Mouse (Mus musculus) heart, adult 8-10 months (tissue): ENCODE results near the gene 1700037H04Rik. TPM values are rescaled to one million over a fixed set of nuclear protein-coding genes. Genes with fewer than 3 reads are reported as not detected.

Experiments used
- DNase-seq: peaks from one replicate; pipeline ENCODE4 v3.0.0; 2022; ENCODE audit warnings: low spot score
- total RNA-seq, 4 experiments: library from RNA; stranded (reverse); gene quantifications; 2 replicates each; pipeline ENCODE4 v1.2.4; 2022

Gene 1700037H04Rik
- total RNA-seq = 10 to 100 TPM in 3 of 4 experiments, 1 to 10 TPM in 1; 9.7 to 12.1 (median 10.5) TPM

DNA sequence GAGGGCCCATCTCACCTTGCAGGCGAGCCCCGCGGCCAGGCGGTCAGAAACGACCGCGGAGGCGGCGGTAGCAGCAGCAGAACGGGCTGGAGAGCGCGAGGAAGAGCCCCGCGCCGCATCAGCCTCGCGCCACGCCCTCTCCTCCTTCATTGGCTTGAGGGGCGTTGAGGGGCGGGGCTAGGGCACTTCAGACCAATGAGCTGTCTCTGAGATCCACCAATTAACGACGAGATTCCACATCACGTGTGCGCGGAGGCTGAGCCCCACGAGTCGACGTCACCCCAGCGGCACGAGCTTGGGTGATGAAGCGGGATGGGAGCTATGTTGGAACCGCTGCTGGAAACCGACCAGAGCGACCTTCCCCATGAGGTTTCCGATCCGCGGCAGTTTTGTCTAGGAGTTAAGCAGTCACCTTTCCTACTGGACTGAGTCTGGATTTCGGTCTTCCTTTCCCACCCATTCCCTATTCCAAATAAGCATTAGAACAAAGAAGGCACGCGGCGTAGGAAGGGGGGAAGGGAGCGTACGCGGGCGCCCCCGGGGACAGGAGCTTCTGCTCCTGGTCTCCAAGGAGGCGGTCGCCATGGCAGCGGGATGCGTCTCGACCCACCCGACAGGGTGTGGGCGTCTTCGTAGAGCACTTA lies at the start of gene 1700037H04Rik:
TSS of gene 1700037H04Rik (minus strand) at position 144 of the 644 bp plus-strand sequence.
- DNase-seq = peak; percentile 95

DNA sequence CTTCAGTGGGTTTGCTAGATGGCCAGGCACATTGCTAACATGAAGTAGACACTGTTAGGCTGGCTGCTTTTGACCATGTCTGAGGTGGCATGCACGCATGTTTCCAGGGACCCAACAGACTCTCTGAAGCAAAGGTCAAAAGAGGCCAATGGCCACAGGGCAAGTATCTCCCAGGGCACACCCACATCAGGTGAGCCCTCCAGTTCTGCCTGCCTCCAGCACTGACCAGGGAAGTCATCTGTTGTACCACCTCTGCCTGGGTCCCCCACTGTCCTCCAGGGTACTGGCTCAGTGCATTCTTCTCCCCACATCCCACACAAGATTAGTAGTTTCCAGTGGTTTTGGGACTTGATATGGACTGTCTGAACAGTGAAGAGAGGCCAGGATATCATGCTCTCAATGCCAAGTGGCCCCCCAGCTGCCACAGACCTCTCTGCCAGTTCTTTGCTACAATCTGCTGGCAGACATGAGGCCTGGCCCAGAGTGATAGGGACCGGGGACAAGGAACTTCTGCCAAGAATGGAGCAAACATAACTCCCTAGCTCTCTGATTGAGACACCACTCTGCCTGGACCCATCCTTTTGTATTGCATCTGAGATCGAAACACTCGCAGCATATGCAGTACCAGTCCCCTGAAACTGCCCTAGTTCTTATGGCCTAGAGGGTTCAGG lies 49.4 kb upstream of the 1700037H04Rik start:
- DNase-seq = no peak

DNA sequence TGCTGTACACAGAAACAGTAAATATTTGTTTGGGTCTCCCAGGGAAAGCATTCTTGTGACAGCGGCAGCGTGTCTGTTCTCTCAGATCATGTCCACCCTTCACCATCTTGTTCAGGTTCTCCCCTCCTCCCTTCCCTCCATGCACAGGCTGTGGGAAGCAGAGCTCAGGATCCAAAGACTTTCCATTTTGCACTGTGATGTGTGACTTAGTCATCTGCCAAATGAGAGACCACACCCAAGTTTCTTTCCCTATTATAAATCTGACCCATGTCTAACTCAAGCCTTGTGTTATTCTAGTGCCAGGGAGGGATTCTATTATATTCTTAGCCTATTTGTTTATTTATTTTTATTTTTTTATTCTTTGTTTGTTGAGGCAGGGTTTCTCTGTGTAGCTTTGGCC lies 48.5 kb upstream of the 1700037H04Rik start:
- no peak for DNase-seq

DNA sequence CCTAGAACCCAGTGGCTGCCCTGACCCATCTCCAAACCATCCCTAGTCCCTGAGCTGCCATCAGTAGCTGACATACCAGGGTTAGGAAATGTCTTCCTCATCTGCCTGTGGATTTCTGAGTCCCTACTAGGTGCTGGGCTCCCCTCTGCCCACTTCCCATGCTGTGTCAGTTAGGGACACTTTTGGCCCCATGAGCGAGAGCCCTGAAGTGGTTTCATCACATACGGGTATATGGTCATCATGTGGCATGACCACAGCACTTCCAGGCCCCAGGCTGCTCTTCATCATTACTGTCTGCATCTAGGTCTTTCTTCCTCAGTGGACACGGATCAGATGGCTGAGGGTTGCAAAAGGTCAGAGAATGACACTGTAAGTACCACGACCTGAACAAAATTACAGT lies 46.9 kb upstream of the 1700037H04Rik start, which contains the start of gene Ap5s1:
TSS of gene Ap5s1 (plus strand) at position 301 of the 400 bp plus-strand sequence.
- DNase-seq = no peak

DNA sequence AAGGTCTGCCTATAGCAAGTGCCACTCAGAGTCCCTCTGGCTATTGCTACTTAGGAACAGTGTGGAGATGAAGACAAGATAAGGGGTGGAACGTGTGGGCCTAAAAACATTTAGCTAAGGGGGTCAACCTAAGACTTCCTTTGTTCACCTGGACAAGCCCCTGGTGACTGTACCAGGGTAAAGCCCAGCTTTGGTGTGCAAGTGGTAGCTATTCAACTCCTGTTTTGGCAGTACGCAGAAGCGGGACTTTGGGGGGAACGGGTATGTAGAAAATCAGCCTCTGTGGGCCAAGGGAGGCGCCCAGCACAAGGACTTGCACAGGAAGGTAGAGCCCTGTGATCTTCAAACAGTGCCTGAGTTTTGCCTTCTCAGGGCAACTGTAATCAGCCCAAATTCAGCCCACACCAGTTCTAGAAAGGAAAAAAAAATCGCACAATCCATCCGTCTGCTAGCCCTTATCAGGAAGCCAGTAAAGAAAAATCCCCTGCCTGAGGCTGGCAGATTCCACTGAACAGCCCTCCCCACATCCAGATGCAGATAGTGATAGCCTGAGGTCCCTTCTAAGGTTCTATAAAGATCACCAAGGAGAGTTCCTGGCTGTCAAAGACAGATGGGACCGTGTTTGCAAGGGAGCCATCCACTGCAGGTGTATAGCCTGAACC lies 45.8 kb upstream of the 1700037H04Rik start:
- no peak for DNase-seq

DNA sequence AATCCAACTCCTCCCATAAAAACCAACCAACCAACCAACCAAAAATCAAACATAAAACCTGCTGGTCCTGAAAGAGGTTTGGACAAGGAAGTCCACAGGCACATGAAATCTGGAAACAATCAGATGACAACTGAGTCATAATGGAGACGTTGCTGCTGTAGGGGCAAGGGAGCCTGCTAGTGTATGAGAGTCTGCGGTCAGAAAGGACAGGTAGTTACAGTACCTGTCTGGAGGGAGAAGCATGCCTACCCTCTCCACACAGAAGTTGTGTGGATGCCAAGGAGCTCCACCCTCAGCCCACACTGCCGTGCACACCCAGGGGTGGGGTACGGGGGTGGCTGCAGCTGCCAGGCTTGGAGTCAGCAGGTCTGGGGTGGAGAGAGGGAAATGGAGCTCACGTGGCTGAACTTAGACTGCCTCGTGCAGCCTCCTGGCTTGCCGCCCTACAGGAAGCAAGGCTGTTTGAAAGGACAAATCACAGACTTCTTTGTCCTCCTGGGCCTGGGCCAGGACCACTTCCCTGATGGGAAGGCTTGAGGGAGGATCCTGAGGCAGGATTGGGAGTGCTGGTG lies 44.6 kb upstream of the 1700037H04Rik start:
- DNase-seq = peak; percentile 98

DNA sequence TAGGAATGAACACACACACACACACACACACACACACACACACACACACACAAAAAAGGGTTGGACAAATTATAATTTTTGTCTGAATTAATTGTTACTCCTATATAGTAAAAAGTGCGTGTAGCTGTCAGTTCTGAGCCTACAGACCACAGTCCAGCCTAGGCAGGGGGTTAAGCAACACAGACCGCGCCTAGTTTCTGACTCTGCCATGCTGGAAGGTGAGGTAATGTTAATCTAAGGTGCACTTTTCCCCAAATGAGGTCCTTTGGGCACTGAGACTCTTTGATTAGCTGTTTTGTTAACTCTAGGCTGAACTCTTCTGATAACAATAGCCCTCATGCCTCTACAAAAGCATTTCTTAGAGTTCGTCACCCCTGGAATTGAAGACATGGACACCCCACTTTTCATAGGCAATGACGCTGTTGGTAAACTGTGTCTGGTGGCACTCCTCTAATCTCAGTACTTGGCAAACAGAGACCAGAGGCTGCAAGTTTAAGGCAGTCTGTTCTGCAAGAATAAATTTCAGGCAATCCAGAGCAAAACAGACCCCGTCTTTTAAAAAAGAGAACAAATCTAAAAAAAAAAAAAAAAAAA lies 44.0 kb upstream of the 1700037H04Rik start:
- no peak for DNase-seq

DNA sequence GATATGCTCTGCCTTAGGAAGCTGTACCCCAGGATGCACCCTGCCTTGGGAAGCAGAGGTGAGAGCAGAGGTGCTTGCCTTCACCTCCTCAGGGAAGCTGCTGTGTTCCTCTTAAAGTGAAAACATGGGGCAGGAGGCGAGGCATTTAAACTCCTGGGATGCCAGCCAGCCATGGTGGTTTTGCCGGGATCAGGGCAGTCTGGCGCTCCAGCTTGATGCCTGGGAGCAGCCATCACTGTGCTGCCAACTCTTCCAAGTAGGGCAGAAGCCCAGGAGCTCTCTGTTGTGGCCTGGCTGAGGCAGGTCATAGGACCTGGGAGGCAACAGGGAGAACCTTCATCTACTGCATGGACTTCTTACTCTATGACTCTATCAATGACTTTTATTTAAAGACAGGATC lies 41.4 kb upstream of the 1700037H04Rik start:
- DNase-seq = no peak

DNA sequence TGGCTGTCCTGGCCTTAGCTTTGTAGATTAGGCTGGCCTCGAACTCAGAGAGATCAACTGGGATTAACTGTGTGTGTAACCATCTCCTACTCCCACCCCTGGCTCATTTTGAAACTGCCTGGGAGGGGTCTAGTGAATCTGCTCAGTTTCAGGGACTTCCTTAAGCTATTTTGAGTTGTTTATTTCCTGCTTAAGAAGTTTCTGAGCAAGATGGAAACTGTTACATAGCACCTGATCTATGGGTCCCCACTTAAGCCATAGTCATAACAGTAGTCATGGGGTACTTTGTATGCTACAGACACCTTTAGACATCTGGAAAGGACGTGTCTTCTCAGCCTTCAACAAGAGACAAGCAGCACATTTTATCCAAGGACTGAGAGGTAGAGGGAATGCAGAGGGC lies 40.8 kb upstream of the 1700037H04Rik start:
- DNase-seq = no peak

DNA sequence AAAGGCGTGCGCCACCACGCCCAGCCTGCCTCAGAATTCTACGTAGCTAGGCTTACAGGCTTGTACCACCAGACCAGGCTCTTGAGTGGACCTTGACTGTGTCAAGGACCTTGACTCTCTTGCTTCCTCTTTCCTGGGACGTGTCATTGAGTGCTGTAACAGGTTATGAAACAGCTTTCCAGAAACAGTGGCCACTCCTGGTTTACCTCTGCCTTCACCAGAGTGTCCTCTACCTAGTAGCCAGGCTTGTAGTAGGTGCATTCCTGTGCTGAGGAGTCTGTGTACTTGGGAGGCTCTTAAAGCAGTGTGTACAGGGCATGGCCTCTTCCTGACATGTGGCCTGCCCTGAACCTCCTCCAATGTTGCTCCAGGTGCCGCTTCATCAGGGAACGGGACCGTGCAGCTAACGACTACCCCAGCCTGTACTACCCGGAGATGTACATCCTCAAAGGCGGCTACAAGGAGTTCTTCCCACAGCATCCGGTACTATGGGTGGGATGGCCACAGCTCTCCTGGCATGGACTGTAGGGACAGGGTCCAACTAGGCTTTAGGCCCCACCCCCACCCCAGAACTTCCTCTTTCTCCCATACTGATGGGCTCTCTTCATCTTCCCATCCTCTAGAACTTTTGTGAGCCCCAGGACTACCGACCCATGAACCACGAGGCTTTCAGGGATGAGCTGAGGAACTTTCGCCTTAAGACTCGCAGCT lies 36.9 kb upstream of the 1700037H04Rik start:
- DNase-seq = no peak

DNA sequence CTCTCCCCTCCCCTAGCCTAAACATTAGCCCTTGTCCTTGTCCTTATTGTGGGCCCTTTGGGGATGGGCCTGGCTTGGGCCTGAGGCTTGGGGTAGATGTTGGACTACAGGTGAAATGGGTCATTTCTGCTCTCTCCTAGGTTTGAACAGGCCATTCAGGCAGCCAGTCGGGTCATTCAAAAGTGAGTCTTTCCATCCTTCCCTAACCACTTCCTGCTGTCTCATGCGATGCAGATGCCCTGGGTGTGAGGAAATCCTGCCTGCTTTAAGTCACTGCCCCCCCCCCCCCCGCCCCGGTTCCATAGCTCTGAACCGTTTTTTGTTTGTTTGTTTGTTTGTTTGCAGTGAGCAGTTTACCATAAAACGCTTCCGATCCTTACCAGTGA lies 31.1 kb upstream of the 1700037H04Rik start:
- no peak for DNase-seq

DNA sequence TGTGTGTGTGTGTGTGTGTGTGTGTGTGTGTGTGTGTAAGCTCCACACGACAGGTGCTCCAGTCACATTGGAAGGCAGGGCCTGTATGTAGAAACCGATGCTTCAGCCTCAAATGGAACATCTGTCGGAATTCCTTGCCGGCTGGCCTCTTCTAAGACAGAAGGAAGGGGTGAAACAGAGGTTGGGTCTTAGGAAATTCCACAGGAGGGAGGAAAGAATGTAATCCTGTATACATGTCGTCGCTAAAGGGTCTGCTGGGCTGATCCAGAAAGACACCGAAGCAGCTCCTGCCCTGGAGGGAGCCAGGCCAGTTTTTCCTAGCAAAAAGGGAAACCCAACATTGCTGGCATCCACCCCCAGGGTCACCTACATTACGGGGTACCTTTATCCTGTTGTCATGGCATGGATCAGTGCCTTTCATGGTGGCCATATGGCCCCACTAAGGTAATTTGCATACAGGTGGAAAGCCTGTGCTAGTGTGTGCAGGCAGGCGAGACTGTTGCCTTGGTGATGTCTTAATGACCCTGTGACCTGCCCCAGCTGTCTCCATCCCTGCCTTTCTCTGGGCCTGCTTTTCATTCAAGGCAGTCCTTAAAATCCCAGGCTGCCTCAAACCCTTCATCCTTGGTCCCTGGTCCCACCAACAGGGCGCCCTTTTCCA lies 30.6 kb upstream of the 1700037H04Rik start:
- no peak for DNase-seq

DNA sequence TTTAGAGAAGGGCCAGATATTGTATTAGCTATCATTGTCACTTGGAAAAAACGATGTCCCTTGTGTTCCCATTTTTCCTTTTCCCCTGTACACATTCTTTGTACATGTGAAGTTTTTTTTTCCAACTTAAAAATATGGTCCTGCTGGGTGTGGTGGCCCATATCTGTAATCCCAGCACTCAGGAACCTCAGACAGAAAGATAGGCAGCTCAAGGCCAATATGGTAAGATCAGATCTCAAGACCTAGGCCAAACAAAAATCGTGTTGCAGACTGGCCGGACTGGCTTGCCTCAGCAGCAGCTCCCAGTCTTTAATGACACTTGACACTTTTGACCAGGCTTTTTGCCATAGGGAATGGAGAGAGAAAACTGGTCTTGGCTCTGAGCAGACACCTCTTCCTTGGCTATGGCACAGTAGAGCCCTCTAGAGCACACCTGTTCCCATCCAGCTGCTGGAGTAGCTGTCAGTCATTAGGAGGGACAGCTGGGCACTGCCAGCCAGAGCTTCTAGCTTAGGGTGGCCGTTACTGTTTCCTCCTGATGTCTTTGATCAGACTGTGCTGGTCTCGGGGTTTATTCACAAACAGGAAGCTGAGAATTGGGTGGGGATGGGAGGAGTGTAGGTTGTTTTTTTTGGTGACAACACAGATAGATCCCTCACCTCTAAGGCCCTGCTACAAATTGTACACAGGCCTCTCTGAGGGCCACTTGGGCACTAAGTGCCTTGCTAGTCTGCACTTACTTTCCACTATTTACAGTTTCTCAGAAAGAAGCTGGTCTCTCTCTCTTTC lies 29.8 kb upstream of the 1700037H04Rik start:
- no peak for DNase-seq

DNA sequence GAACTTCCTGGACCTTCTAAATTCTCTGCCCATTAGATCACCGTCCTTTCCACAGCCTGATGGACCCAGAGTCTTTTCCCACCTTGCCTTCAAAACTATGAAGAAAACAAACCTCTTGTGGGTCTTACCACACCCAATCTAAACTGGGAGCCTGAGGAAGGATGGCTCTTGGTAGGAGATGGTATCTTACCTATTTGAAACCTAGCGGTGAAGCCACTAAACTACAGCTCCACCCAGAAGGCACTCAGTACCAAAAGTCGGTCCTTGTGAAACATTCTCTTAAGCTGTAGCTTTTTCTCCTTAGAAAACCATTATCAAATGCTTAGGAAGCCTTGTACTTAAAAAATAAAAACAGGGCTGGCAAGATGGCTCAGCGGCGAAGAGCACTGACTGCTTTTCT lies 28.4 kb upstream of the 1700037H04Rik start:
- DNase-seq = no peak

DNA sequence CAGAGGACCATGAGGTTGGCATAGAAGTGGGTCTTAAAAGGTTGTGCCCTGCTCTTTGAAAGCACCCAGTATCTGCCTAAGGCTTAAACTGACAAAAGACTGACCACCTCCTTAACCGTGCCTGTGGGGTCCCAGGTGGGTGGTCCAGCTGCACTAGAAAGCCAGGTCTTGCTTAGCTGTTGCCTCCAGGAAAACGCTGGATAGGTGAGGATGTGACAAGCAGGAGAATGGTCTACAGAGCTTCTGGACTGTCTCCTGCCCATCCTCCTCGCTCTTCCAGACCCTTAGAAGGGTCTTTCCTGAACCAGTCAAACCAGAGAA lies 27.7 kb upstream of the 1700037H04Rik start:
- DNase-seq = no peak

DNA sequence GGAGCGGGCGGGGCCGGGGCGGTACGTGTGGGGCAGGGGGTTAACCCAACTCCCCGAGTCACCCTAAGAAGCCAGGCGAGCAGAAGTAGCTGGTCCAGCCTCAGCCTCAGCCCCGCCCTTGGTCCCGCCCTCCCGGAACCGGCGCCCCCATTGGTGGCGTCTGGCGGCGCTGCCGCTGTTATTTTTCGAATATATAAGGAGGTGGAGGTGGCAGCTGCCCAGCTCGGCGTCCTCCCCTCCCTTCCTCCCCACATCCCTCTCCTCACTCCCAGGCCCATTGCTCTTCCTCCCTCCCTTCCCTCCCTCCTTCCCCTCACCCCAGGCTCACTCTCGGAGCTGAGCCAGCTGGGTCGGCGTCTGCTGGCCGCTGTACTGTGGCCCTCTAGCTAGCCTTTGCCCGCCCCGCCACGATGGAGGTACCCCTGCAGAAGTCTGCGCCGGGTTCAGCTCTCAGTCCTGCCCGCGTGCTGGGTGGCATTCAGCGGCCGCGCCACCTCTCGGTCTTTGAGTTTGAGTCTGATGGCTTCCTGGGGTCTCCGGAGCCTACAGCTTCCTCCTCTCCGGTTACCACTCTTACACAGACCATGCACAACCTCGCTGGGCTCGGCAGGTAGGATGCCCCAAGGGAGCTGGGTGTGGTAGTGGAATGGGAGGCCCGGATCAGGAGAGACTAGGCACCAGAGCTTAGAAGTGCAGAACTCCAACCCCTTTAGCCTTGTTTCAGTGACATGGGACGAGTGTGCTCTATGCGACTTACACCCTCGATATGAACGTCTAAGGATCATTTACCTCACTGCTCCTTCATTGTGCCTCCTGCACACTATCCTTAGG lies 27.1 kb upstream of the 1700037H04Rik start, which contains the start of the genes Cdc25b and Spef1:
TSS of gene Cdc25b (plus strand) at position 179 of the 831 bp plus-strand sequence.
TSS of gene Spef1 (minus strand) at position 512 of the 831 bp plus-strand sequence.
- DNase-seq = peak; percentile 78

DNA sequence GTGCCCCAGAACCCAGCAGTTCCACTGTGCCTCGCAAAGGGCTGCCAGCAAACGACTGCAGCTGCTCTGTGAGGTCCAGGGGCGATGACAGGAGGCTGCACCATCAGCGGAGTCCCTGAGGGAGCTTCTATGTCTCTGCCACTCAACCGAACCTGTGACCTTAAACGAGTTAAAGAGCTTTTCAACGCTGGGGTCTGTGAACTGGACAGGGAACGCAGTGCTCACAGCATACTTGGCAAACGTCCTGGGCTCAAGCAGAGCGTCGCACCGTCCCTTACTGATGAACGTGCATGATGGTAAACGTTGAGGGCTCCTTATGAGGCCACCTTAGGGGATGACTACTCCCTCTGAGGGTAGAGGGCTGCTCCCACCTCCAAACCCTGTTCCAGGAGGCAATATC lies 26.5 kb upstream of the 1700037H04Rik start:
- no peak for DNase-seq

DNA sequence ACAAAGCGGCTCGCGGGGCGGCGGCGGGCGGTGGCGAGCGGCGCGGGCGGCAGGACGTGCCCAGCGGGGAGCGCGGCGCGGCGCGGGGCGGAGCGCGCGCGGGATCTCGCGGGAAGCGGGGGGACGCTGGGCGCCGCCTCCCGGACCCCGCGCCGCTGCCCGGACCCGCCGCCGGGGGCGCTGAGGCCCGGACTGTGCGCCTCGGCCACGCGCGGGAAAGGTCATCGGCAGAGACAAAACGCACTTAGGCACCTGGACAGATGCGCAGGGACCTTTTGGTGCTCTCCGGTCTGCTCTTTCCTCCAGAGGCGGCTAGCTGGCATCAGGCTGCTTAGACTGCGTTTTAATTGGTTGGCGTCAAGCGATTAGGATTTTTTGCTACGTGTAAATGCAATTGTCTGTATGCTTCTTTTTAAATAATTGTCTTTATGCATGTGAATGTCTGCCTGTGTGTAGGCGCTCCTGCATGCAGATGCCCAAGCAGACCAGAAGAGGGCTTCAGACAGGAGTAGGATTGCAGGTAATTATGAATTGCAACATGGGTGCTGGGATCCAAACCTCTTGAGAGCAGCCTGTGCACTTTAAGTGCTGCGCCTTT lies 20.2 kb upstream of the 1700037H04Rik start, which contains the start of gene Cenpb:
TSS of gene Cenpb (minus strand) at position 78 of the 598 bp plus-strand sequence.
- DNase-seq = peak; percentile 74
